Mouse (Mus musculus): ENCODE results near the gene Tent4b.
A peak's percentile ranks its signal among the peaks of the same experiment; 100 is the strongest.

The Tent4b gene

GRCm38 (mm10) chr8:88301589-88302437 lies 102.8 kb downstream of the Tent4b start:
- no peak for DNase-seq (ENCODE audit: low spot score in 2 of 2)

DNA sequence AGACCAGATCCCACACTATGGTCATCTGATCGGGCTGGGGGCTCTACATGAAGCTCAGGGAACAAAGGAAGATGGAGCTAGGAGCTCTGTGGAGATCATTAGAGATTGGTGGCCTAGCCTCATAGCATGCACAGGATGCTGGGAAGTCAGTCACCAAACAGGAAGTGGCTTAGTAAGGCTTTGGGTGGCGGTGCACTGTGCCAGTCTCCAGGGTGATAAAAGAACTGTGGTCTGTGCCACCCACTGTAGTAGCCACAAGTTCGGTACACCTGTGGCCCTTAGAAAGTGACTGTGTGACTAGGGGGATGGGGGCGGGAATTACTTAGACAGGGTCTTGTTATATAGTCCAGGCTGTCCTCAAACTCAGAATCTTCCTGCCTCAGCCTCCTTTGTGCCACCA lies 106.8 kb downstream of the Tent4b start:
- peak; percentile 55 to 60 for DNase-seq (ENCODE audit: low spot score in 2 of 2)

DNA sequence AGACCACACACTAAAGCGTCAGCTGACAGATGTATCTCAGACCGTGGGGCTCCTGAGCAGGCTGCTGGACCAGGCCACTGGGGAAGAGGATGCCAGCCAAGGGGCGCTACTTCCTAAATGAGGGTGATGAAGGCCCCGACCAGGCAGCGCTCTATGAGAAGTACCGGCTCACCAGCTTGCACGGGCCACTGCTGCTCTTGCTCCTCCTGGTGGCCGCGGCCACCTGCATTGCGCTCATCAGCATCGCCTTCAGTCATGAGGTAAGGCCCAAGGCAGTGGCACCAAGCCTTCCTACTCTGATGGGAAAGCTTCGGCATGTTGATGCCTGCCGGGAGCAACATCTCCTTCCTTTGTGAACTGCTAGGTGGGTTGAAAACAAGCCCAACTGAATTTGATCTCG lies 107.5 kb downstream of the Tent4b start:
- peak; percentile 28 to 48 for DNase-seq (ENCODE audit: low spot score in 2 of 2)

DNA sequence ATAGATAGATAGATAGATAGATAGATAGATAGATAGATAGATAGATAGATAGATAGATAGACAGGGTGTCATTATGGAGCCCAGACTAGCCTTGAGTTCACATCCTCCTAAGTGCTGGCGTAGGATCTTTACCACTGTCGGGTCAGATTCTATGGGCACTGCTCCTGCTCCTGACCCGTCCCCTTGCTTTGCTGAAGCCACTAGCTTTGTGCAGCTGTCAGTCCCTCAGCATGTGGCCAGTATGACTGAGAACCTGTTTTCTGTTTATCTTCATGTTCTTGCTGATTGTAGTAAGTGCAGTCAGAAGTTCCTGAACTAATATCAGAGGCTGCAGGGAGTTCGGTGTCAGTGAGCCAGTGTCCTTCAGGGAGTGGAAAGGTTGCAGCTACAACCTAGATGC lies 108.7 kb downstream of the Tent4b start:
- no peak for DNase-seq (ENCODE audit: low spot score in 2 of 2)

Measured in natural killer cell, adult 2 months (primary cell).